Mouse (Mus musculus) megakaryocyte, embryonic 14.5 days (primary cell): Measurements from ENCODE around the gene Map7. TPM values are rescaled to one million over a fixed set of nuclear protein-coding genes. Genes with fewer than 3 reads are reported as not detected.

Experiments
- H3K27me3 ChIP-seq: replicated peaks from 2 replicates; pipeline ENCODE3; 2012; ENCODE audit warnings: inconsistent platforms
- H3K36me3 ChIP-seq: replicated peaks from 2 replicates; pipeline ENCODE3; 2012; ENCODE audit warnings: low read length, inconsistent platforms, mixed read lengths
- H3K4me1 ChIP-seq: 2 replicates; pipeline ENCODE4 v1.6.1; 2012; ENCODE audit warnings: inconsistent platforms
- H3K4me3 ChIP-seq: replicated peaks from 2 replicates; pipeline ENCODE3; 2012; ENCODE audit warnings: moderate library complexity, mild to moderate bottlenecking, inconsistent platforms
- H3K9me3 ChIP-seq: 2 replicates; pipeline ENCODE4 v1.6.1; 2012; ENCODE audit warnings: inconsistent platforms
- FLI1 ChIP-seq: IDR thresholded peaks from 2 replicates; pipeline ENCODE4 v1.6.1; 2012; ENCODE audit warnings: low read length, inconsistent platforms, mixed read lengths
- GATA1 ChIP-seq: IDR thresholded peaks from 3 replicates; pipeline ENCODE4 v1.6.1; 2012; ENCODE audit warnings: mixed read lengths, low read length, inconsistent platforms, borderline replicate concordance
- polyA plus RNA-seq: library from polyadenylated mRNA; stranded (reverse); fragments of >175 nt; gene quantifications from 2 replicates; pipeline ENCODE4 v1.2.3, GENCODE M21; 2012; ENCODE audit warnings: low replicate concordance; ENCODE audit not compliant: insufficient read depth

Gene Map7
- polyA plus RNA-seq, 1 experiment, result 6.5 TPM

DNA sequence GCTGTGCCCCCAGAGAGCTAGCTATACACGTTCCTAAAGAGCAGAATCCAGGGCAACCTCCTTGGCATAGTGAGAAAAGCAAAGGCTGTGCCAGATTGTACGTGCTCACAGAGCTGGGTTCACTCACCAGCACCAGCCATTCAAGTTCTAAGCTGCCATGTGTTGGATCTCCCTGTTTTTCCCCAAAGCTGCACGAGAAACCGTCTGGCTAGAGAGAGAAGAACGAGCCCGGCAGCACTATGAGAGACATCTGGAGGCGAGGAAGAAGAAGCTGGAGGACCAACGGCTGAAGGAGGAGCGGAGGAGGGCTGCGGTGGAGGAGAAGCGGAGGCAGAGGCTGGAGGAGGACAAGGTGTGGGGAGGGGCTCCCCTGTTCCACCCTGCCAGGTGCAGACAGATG is 96.8 kb downstream of the Map7 start:
- peaks cover 3% of the 10 kb centered on the region for H3K4me1 ChIP-seq
- no peaks in the 10 kb centered on the region for H3K27me3 ChIP-seq
- H3K4me3 ChIP-seq, result no peak overlapping the region
- TF ChIP-seq GATA1 (no peak), FLI1 (no peak)
- H3K9me3 ChIP-seq, result no peaks in the 10 kb centered on the region
- peaks cover 45% of the 10 kb centered on the region for H3K36me3 ChIP-seq

GRCm38 (mm10) chr10:20249091-20249490 is 100.8 kb downstream of the Map7 start:
- H3K4me1 ChIP-seq, result no peaks in the 10 kb centered on the region; the same call in 1 of the 2 replicates
- TF ChIP-seq GATA1 (no peak), FLI1 (no peak)
- no peaks in the 10 kb centered on the region for H3K27me3 ChIP-seq
- peaks cover 65% of the 10 kb centered on the region for H3K36me3 ChIP-seq
- no peak overlapping the region for H3K4me3 ChIP-seq
- H3K9me3 ChIP-seq, result no peaks in the 10 kb centered on the region

DNA sequence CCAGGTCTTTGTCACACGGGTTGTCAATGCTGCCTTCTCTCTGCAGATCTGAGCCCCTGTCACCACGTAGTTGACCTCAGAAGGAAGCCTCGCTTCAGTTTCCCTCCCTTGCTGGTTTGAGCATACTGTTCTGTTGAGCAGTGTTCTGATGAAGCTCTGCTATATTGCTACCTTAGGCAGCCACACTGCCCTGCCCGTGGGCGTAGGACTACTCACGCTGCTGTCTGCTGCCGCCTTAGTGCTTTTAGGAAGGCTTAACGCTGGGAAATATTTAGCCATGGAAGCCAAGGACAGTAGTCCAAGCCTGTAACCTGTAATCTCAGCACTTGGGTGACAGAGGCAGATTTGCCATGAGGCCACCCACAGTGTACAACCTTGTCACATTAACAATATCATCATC is 107.3 kb downstream of the Map7 start:
- Histone ChIP-seq H3K36me3 (peaks cover 45% of the 10 kb centered on the region), H3K27me3 (no peaks in the 10 kb centered on the region), H3K4me3 (no peak overlapping the region), H3K4me1 (peaks cover 5% of the 10 kb centered on the region; the same call in 1 of the 2 replicates), H3K9me3 (no peaks in the 10 kb centered on the region)
- TF ChIP-seq GATA1, result no peak
- no peak for TF ChIP-seq FLI1

- H3K27me3 ChIP-seq, result no peaks in the 10 kb centered on the region
- H3K4me3 ChIP-seq, result no peak overlapping the region
- TF ChIP-seq GATA1 (no peak), FLI1 (no peak)
- H3K4me1 ChIP-seq, result peaks cover 5% of the 10 kb centered on the region; the same call in 1 of the 2 replicates
- no peaks in the 10 kb centered on the region for H3K9me3 ChIP-seq
- H3K36me3 ChIP-seq, result peaks cover 49% of the 10 kb centered on the region
Observed at GRCm38 (mm10) chr10:20257054-20257643, 108.9 kb downstream of the Map7 start.

GRCm38 (mm10) chr10:20257721-20258720 is 109.8 kb downstream of the Map7 start:
- peaks cover 47% of the 10 kb centered on the region for H3K36me3 ChIP-seq
- no peaks in the 10 kb centered on the region for H3K9me3 ChIP-seq
- H3K4me3 ChIP-seq, result no peak overlapping the region
- peaks cover 5% of the 10 kb centered on the region; the same call in 1 of the 2 replicates for H3K4me1 ChIP-seq
- TF ChIP-seq FLI1 (no peak), GATA1 (no peak)
- H3K27me3 ChIP-seq, result no peaks in the 10 kb centered on the region

DNA sequence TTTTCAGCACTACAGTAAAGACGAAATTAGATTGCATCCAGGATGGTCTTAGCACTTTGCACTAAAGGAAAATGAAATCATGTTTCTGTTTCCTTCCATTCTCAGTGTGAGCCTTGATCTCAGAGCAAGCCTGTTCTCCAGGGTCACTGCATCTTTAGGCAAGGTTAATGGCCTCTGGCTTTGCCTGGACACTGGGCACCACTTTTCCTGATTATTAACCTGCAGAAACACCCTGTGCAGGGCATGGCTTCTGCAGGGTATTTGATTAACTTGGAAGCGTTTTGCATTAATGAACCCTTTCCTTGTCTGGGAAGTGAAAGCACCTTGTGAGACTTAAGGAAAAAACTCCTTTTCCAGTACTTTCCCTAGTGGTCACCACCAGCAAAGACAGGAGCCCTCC is 111.2 kb downstream of the Map7 start:
- no peak for TF ChIP-seq GATA1
- TF ChIP-seq FLI1, result no peak
- Histone ChIP-seq H3K4me1 (peaks cover 5% of the 10 kb centered on the region; the same call in 1 of the 2 replicates), H3K4me3 (no peak overlapping the region)

GRCm38 (mm10) chr10:20262896-20263295 is 114.6 kb downstream of the Map7 start:
- Histone ChIP-seq H3K4me1 (no peaks in the 10 kb centered on the region), H3K9me3 (no peaks in the 10 kb centered on the region), H3K4me3 (no peak overlapping the region), H3K36me3 (peaks cover 45% of the 10 kb centered on the region), H3K27me3 (no peaks in the 10 kb centered on the region)
- TF ChIP-seq FLI1 (no peak), GATA1 (no peak)

More for the DNA sequence above, 111.2 kb downstream of the Map7 start:
- peaks cover 39% of the 10 kb centered on the region for H3K36me3 ChIP-seq
- no peaks in the 10 kb centered on the region for H3K9me3 ChIP-seq
- H3K27me3 ChIP-seq, result no peaks in the 10 kb centered on the region

DNA sequence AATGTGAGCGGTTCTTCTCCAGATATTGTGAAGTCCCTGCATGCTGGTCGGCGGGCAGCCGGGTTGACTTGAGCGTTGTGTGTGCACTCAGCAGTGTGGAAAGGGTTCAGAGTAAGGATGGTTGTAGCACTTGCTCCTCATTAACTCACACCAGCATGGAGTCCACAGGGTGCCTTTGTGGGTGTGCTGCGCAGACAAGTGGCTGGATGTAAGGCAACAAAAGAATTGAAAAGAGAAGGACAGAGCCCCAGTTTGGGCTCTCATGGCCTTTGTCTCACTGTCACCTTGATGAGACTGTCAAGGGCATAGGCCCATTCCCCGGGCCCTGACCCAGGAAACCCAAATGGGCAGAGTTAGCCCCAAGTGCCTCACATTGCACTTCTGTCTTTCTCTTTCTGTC is 116.2 kb downstream of the Map7 start:
- Histone ChIP-seq H3K4me3 (no peak overlapping the region), H3K36me3 (peaks cover 59% of the 10 kb centered on the region), H3K9me3 (no peaks in the 10 kb centered on the region), H3K27me3 (no peaks in the 10 kb centered on the region), H3K4me1 (no peaks in the 10 kb centered on the region)
- TF ChIP-seq GATA1, result no peak
- no peak for TF ChIP-seq FLI1

DNA sequence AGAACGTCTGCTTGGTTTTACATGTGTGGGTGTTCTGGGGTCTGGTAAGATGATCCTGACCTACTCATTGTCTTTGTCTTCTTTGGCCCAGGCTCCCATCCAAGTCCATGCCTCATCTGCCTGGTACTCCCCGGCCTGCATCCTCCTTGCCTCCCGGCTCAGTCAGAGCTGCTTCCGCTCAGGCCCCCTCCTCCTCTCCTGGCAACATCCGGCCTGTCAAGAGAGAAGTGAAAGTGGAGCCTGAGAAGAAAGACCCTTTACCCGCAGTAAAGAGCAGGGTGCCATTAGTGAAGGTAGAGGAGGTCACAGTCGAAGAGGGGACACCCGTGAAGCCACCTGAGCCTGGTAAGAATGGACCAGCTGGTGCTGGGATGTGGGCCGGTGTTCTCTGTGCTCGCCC is 118.8 kb downstream of the Map7 start:
- no peak for TF ChIP-seq GATA1
- no peak for TF ChIP-seq FLI1
- H3K4me3 ChIP-seq, result no peak overlapping the region
- H3K4me1 ChIP-seq, result peaks cover 11% of the 10 kb centered on the region
- H3K36me3 ChIP-seq, result peaks cover 69% of the 10 kb centered on the region
- peaks cover 5% of the 10 kb centered on the region for H3K9me3 ChIP-seq
- H3K27me3 ChIP-seq, result no peaks in the 10 kb centered on the region

DNA sequence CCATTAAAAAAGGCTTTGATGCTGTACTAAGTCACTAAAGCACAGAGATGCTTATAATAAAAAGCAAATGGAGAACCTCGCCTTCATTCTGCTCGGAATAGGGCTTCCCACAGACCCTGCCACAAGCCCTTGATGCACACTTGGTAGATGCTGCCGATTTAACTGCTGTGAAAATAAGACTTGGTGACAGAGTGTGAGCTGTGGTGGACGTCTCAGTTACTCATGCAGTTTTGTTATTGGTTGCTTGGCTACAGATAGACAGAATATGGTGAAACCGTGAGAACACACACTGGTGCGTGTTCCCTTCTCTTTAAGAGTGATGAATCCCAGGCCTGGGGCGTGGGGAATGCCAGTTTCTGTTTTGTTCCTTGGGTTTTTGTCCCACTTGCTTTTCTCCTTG is 120.7 kb downstream of the Map7 start:
- H3K9me3 ChIP-seq, result peaks cover 10% of the 10 kb centered on the region
- no peak for TF ChIP-seq GATA1
- no peak for TF ChIP-seq FLI1
- no peak overlapping the region for H3K4me3 ChIP-seq
- H3K4me1 ChIP-seq, result peaks cover 28% of the 10 kb centered on the region
- H3K27me3 ChIP-seq, result no peaks in the 10 kb centered on the region
- H3K36me3 ChIP-seq, result peaks cover 84% of the 10 kb centered on the region
